Mouse (Mus musculus) inflammation-experienced regulatory T-cells, adult 6 months (primary cell): ENCODE data around the gene Olfr1051. TPM values are rescaled to one million over a fixed set of nuclear protein-coding genes. Genes with fewer than 3 reads are reported as not detected.
"Not testable (repeated sequence)": the region's sequence is repeated elsewhere in the genome, so short reads cannot be mapped to it uniquely, and the experiment has no call there.

ENCODE experiments used
- ATAC-seq: one replicate; pipeline ENCODE4 v1.8.0; 2017
- polyA plus RNA-seq, 3 experiments: library from polyadenylated mRNA; unstranded; fragments of 100-300 nt; shearing (Covaris generic); gene quantifications; one replicate each; pipeline ENCODE4 v1.2.1; 2017

Gene Olfr1051
- polyA plus RNA-seq, result not detected

DNA sequence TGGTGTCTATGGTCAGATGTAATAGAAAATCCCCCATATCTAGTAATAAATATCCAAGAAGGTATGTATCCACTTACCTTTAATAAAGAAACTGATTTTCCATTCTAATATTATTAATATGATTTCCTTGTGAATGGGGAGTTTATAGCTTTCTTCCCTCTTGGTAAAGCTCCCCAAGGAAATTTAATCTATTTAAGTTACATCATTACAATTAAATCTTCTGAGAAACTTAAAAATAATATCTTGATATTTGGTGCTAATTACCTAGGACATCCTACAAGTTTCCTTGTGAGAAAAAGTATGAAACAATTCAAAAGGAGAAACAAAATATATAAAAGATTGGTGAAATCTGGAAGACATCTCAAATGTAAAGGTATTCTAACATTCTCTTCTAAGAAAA lies at the start of gene Olfr1051:
TSS of gene Olfr1051 (minus strand) at position 101 of the 400 bp plus-strand sequence.
- not testable (repeated sequence) for ATAC-seq

DNA sequence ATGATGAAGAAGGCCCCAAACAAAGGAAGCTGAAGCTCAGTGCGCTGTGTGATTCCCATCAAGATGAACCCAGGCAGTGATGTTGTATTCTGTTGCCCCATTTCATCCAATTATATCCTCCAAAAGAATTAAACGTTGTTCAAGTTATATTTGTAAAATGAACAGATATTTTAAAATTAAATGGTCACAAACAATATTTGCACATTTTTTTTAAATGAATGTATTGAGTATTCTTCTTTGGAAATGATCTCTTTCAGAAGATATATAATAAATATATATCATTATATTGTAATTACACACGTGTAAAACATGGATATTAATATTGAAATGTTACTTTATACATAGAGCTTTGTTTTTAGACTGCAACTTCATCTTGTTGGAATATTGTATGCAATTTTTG lies 36.3 kb upstream of the Olfr1051 start, which contains the start of gene Olfr1053:
TSS of gene Olfr1053 (minus strand) at position 101 of the 400 bp plus-strand sequence.
- no peak for ATAC-seq

- no peak for ATAC-seq
These were observed 13.3 kb upstream of the Olfr1051 start, which contains the start of gene Olfr1052 for GRCm38 (mm10) chr2:86292155-86292554. TSS of gene Olfr1052 (plus strand) at chr2:86292455.

GRCm38 (mm10) chr2:86258228-86258627 lies 20.7 kb downstream of the Olfr1051 start, which contains the start of gene Olfr1049:
TSS of gene Olfr1049 (minus strand) at chr2:86258328.
- not testable (repeated sequence) for ATAC-seq

DNA sequence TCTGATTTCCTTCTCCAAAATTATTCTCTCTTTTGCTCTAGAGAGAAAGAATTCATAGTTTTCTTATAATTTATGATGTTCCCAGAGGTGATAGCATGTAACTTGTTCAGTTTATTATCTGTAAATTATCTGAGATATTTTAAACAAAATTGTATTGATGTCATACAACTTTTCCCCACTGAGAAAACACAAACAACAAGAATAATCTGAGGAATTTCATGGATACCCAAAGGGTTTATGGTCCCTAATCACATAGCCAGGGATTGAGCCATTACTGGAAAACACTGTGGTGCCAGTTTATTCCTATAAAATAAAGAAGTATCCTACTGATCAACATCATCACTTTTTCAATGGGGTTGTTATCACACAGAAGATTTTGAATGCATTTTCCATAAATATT lies 38.7 kb downstream of the Olfr1051 start, which contains the start of gene Olfr1048:
TSS of gene Olfr1048 (minus strand) at position 101 of the 400 bp plus-strand sequence.
- ATAC-seq, result no peak

DNA sequence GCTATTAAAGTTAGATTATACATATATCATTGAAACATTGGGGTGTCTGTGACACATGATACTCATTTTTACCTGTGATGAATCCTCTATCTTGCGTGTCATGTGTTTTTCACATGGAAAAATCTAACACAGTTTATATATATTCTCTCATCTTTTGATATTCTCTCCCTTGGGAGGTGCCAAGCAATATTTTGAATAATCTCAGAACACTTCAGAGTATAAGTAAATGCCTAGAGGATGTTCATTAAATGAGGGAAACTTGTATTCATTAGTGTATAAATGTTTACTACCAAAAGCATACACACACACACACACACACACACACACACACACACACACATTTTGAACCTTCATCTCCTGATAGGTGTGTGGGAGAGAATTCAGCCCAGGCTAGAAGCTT lies 47.6 kb downstream of the Olfr1051 start, which contains the start of gene Olfr1047:
TSS of gene Olfr1047 (minus strand) at position 101 of the 400 bp plus-strand sequence.
- ATAC-seq, result no peak

Other genes with a start within 250 kb of the Olfr1051 start
- gene Olfr1034, start 233.2 kb downstream of the Olfr1051 start, polyA plus RNA-seq, result not detected
- not detected for gene Olfr1036, start 205.1 kb downstream of the Olfr1051 start, polyA plus RNA-seq
- not detected for gene Olfr1037, start 191.7 kb downstream of the Olfr1051 start, polyA plus RNA-seq
- not detected for gene Olfr1039, start 143.2 kb downstream of the Olfr1051 start, polyA plus RNA-seq
- not detected for gene Olfr1040, start 132.4 kb downstream of the Olfr1051 start, polyA plus RNA-seq
- gene Olfr1042, start 117.2 kb downstream of the Olfr1051 start, polyA plus RNA-seq, result not detected
- not detected for gene Olfr1043, start 111.6 kb downstream of the Olfr1051 start, polyA plus RNA-seq
- not detected for gene Olfr1044, start 101.3 kb downstream of the Olfr1051 start, polyA plus RNA-seq
- not detected for gene Olfr52, start 93.4 kb downstream of the Olfr1051 start, polyA plus RNA-seq
- not detected for gene Olfr1045, start 76.1 kb downstream of the Olfr1051 start, polyA plus RNA-seq
- not detected for gene Olfr1046, start 59.8 kb downstream of the Olfr1051 start, polyA plus RNA-seq
- gene Olfr1047, start 47.7 kb downstream of the Olfr1051 start, polyA plus RNA-seq, result not detected
- gene Olfr1048, start 38.8 kb downstream of the Olfr1051 start, polyA plus RNA-seq, result not detected
- gene Olfr1049, start 20.8 kb downstream of the Olfr1051 start, polyA plus RNA-seq, result not detected
- under 1 TPM in 1 of 3 experiments, not detected in 2; 0.21 TPM for gene Olfr1052, start 13.4 kb upstream of the Olfr1051 start, polyA plus RNA-seq
- gene Olfr1053, start 36.2 kb upstream of the Olfr1051 start, polyA plus RNA-seq, result not detected
- not detected for gene Olfr1054, start 56.3 kb upstream of the Olfr1051 start, polyA plus RNA-seq
- not detected for gene Olfr1055, start 71.2 kb upstream of the Olfr1051 start, polyA plus RNA-seq
- not detected for gene Olfr1056, start 83.4 kb upstream of the Olfr1051 start, polyA plus RNA-seq
- gene Olfr1057, start 99.3 kb upstream of the Olfr1051 start, polyA plus RNA-seq, result not detected
- gene Olfr1058, start 109.5 kb upstream of the Olfr1051 start, polyA plus RNA-seq, result not detected
- gene Olfr1061, start 135.0 kb upstream of the Olfr1051 start, polyA plus RNA-seq, result not detected
- not detected for gene Olfr1062, start 147.7 kb upstream of the Olfr1051 start, polyA plus RNA-seq
- gene Olfr1065, start 171.5 kb upstream of the Olfr1051 start, polyA plus RNA-seq, result not detected
- gene Olfr1066, start 177.2 kb upstream of the Olfr1051 start, polyA plus RNA-seq, result not detected
- gene Olfr228, start 208.3 kb upstream of the Olfr1051 start, polyA plus RNA-seq, result not detected
- not detected for gene Olfr1076, start 229.4 kb upstream of the Olfr1051 start, polyA plus RNA-seq